Mouse (Mus musculus) liver, postnatal 0 days (tissue): Measurements from ENCODE around the gene Exoc8.

Source experiments
- CTCF ChIP-seq: sonication (generic); IDR thresholded peaks from 2 replicates; pipeline ENCODE4 v1.5.1; 2016; ENCODE audit warnings: antibody characterized with exemption, low read depth
- EP300 ChIP-seq: IDR thresholded peaks from 2 replicates; pipeline ENCODE4 v1.6.1; 2016; ENCODE audit warnings: antibody characterized with exemption, low read depth, mild to moderate bottlenecking

GRCm38 (mm10) chr8:124872690-124873089, 24.8 kb downstream of the Exoc8 start:
- no peak for TF ChIP-seq EP300
- no peak for TF ChIP-seq CTCF
